Mouse (Mus musculus): Measurements from ENCODE around the gene Camk1g.

DNA sequence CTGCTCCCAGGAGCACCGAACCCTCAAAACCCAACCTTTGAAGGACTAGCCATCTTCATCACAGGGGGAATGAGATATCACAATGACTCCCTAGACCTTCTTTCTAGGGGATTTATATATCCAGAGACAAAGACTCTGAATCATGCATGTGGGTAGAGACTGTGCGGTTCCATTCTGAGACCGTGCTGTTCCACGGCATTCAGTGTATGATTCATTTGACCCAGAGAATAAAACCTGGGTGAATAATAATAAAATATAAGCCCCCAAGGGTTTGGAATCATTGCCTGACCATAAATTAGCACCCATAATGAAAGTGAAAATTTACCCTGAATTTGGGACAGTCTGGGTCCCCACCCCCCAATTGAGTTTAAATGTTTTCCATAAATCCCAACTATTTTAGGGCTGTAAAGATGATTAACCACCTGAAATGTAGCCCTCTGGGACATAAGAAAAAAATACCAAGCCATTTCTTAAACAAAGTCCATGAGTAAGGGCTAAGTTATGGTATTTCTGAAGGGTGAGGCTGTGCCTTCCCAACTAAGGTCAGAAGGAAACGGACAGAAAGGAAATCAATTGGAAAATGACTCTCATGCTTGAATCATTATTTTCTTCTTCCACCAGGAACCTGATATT, 43.4 kb upstream of the Camk1g start:
- TF ChIP-seq CTCF (IDR thresholded peaks at IDR 0.05; ENCODE audit: low read depth) (no peak), EP300 (optimal IDR thresholded peaks at IDR 0.05) (no peak)

All from stomach, postnatal 0 days (tissue).